Mouse (Mus musculus) bone marrow macrophage, adult 2 months (primary cell): ENCODE measurements around the gene Trim44. TPM values are rescaled to one million over a fixed set of nuclear protein-coding genes. Genes with fewer than 3 reads are reported as not detected.

Experiments used
- H3K27ac ChIP-seq: 2 replicates; pipeline ENCODE4 v1.5.1; 2012; ENCODE audit warnings: low read depth, low read length; ENCODE audit not compliant: insufficient read depth
- H3K4me1 ChIP-seq: 2 replicates; pipeline ENCODE4 v1.6.1; 2012; ENCODE audit warnings: low read length; ENCODE audit not compliant: control insufficient read depth, insufficient read depth
- H3K4me3 ChIP-seq: 2 replicates; pipeline ENCODE4 v1.5.1; 2012; ENCODE audit warnings: mild to moderate bottlenecking, low read length, moderate library complexity; ENCODE audit not compliant: insufficient read depth
- CTCF ChIP-seq: IDR thresholded peaks from 2 replicates; pipeline ENCODE4 v1.5.1; 2012; ENCODE audit warnings: low read depth, mild to moderate bottlenecking, low read length, moderate library complexity
- POLR2A ChIP-seq: IDR thresholded peaks from 2 replicates; pipeline ENCODE4 v1.6.1; 2012; ENCODE audit warnings: mild to moderate bottlenecking, low read depth, low read length, borderline replicate concordance
- polyA plus RNA-seq: library from polyadenylated mRNA; stranded (reverse); fragments of >200 nt; gene quantifications from 2 replicates; pipeline ENCODE4 v1.2.4, GENCODE M21; 2012; ENCODE audit not compliant: missing spikeins, insufficient read depth, insufficient read length

The Trim44 gene
- polyA plus RNA-seq, 1 experiment = 29.9 TPM

DNA sequence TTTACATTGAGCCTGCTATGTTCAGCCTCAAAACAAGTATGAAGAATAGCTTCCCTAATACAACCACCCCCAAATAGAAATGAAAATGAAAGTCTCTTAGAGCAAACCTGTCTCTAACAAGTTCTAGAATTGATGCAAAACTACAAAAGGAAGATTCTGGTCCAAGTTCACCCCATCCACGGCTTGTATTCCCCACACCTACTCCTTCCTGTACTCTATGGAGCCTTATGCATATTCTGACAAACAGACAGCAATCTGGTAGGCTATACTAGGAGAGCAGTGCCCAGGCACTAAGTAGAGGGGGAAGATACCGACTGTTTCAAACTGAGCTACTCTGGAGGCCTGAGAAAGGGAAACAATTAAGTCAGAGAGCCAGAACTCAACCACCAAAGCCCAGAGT lies 23.6 kb downstream of the Trim44 start:
- peaks cover 21% of the 10 kb centered on the region for H3K4me1 ChIP-seq

GRCm38 (mm10) chr2:102383069-102383834 lies 24.4 kb downstream of the Trim44 start:
- no peak overlapping the region for H3K27ac ChIP-seq
- no peak overlapping the region for H3K4me3 ChIP-seq
- peaks cover 25% of the 10 kb centered on the region for H3K4me1 ChIP-seq
- no peak for TF ChIP-seq CTCF
- TF ChIP-seq POLR2A = no peak

More for the DNA sequence above, 23.6 kb downstream of the Trim44 start:
- peak overlapping the region; percentile 10; the same call in 1 of the 2 replicates for H3K4me3 ChIP-seq
- TF ChIP-seq CTCF = no peak
- TF ChIP-seq POLR2A = no peak
- no peak overlapping the region for H3K27ac ChIP-seq

GRCm38 (mm10) chr2:102382519-102382918 lies 25.1 kb downstream of the Trim44 start:
- no peak overlapping the region for H3K4me3 ChIP-seq
- no peak overlapping the region for H3K27ac ChIP-seq
- peaks cover 25% of the 10 kb centered on the region for H3K4me1 ChIP-seq
- no peak for TF ChIP-seq POLR2A
- TF ChIP-seq CTCF = no peak

GRCm38 (mm10) chr2:102380581-102380980 lies 27.0 kb downstream of the Trim44 start:
- no peak overlapping the region for H3K27ac ChIP-seq
- H3K4me1 ChIP-seq = peaks cover 25% of the 10 kb centered on the region
- TF ChIP-seq POLR2A = no peak
- TF ChIP-seq CTCF = no peak
- no peak overlapping the region for H3K4me3 ChIP-seq

DNA sequence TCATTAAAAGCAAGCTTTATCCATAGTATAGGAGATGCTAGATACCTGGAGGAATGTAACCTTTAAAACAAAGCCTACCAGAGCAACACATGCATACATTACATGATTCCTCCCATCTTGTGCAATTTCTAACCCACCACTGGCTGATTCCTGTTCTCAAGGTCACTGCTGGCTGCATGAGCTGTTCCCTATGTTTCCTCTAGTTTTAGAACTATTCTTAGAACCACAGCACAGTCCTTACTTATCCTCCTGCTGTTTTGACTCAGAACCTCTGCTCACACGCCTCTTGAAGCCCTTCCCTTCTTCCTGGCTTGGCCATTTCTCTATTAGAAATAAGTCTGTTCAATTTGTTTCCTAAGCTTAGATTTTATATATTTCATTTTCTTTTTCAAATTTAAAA lies 28.7 kb downstream of the Trim44 start:
- Histone ChIP-seq H3K27ac (no peak overlapping the region), H3K4me1 (peaks cover 15% of the 10 kb centered on the region), H3K4me3 (no peak overlapping the region)
- TF ChIP-seq CTCF (no peak), POLR2A (no peak)

- TF ChIP-seq POLR2A (no peak), CTCF (no peak)
Observed at GRCm38 (mm10) chr2:102378381-102378780, 29.2 kb downstream of the Trim44 start.

GRCm38 (mm10) chr2:102377370-102377769 lies 30.3 kb downstream of the Trim44 start:
- H3K4me1 ChIP-seq = peaks cover 22% of the 10 kb centered on the region
- TF ChIP-seq POLR2A (no peak), CTCF (no peak)
- no peak overlapping the region for H3K27ac ChIP-seq
- H3K4me3 ChIP-seq = no peak overlapping the region

More at GRCm38 (mm10) chr2:102378381-102378780, 29.2 kb downstream of the Trim44 start:
- peaks cover 16% of the 10 kb centered on the region for H3K4me1 ChIP-seq
- no peak overlapping the region for H3K27ac ChIP-seq
- H3K4me3 ChIP-seq = no peak overlapping the region

DNA sequence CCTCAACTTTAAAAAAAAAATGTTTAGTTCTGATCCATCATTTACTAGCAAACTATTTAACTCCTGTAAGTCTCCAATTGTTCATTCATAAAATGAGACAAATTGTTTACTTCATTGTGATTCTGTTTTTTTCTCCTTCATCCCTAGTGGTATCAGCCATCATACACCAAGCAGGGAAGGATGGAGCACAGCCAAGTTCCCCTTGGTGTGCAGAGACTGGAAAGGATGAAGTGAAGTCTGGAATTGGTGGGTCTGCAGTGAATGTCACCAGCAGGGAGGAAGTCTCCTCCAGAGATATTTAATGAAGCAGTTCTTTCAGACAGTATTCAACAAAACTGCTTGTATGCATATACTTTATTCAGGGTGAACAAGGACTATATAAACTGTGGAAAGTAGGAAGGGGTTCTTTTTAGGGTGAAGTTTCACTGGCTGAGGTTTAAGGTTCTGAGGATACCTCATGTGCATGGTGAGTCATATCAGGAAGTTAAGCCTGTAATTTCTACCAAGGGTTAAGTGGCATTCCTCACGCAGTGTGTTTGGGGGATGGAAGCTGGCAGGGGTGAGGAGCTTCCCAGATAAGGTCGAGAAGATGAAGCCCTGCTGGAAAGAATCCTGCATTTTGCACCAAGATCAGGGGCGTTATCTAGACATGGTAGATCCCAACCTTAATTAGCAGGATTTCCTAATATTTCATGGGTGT lies 34.1 kb downstream of the Trim44 start:
- TF ChIP-seq CTCF = no peak
- TF ChIP-seq POLR2A = no peak
- H3K4me3 ChIP-seq = no peak overlapping the region
- no peak overlapping the region for H3K27ac ChIP-seq
- H3K4me1 ChIP-seq = peaks cover 13% of the 10 kb centered on the region

GRCm38 (mm10) chr2:102372690-102373089 lies 34.9 kb downstream of the Trim44 start:
- TF ChIP-seq POLR2A (no peak), CTCF (no peak)
- Histone ChIP-seq H3K27ac (no peak overlapping the region; the same call in 1 of the 2 replicates), H3K4me1 (peaks cover 11% of the 10 kb centered on the region), H3K4me3 (no peak overlapping the region)

DNA sequence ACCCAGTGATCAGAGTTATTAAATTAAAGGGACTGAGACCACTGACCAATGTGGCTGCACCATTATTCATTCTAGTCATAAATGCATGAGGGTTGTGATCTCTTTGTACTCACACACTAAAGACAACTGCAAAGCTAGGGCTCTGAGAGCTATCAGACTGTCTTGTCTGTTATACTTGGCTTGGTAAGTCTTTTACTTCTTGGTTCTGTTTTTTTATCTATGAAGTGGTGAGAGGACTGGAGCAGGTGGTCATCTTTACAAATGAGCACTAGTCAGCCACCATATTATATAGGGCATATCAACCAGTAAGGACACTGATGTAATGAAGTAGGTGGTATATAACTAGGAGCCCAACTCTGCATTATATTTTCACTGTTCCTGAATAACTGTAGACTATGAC lies 36.3 kb downstream of the Trim44 start:
- Histone ChIP-seq H3K4me1 (peaks cover 11% of the 10 kb centered on the region), H3K27ac (no peak overlapping the region), H3K4me3 (no peak overlapping the region)
- no peak for TF ChIP-seq CTCF
- TF ChIP-seq POLR2A = no peak
